Mouse (Mus musculus) kidney, adult 8-10 months (tissue): ENCODE results near the gene Ufc1.
A peak's percentile ranks its signal among the peaks of the same experiment; 100 is the strongest.
"Not testable (repeated sequence)": the region's sequence is repeated elsewhere in the genome, so short reads cannot be mapped to it uniquely, and the experiment has no call there.

ENCODE experiments used
- DNase-seq, 2 experiments: peaks; one replicate each; pipeline ENCODE4 v3.0.0; 2022

Ufc1 gene

DNA sequence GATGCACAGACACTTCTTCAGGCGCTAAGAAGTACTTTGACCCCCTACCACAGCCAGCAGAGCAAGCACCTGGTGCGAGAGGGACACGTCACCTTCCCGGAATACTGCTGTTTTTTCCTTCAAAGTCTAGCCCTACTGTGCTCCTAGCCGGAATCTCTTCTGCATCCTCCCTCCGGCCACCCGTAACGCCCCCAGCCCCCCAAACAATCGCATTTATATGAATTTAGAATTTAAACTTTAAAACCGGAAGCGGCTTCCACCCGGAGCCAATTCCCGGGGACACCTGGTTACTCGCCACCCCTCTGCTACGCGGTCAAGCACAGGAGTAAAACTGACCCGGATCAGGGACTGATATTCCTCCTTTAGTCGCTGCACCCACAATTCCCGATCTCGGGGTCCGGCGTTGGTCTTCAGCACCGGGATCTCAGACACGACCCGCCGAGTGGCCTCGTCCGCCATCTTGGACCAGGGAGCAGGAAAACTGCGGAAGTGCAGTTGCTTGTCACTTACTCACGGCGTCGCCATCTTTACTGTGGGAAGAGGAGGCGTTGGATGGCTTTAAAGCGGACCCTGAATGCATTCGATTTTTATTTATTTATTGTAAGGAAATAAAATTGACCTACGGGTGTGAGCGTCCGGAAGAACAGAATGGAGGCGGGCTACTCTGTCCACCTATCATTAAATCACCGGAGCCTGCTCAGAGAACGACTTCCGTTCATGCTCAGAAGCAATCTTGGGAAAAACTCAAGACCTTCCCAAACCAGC, at the start of gene Ufc1:
TSS of gene Ufc1 (minus strand) at position 727 of the 765 bp plus-strand sequence.
- peak; percentile 87 to 88 for DNase-seq

DNA sequence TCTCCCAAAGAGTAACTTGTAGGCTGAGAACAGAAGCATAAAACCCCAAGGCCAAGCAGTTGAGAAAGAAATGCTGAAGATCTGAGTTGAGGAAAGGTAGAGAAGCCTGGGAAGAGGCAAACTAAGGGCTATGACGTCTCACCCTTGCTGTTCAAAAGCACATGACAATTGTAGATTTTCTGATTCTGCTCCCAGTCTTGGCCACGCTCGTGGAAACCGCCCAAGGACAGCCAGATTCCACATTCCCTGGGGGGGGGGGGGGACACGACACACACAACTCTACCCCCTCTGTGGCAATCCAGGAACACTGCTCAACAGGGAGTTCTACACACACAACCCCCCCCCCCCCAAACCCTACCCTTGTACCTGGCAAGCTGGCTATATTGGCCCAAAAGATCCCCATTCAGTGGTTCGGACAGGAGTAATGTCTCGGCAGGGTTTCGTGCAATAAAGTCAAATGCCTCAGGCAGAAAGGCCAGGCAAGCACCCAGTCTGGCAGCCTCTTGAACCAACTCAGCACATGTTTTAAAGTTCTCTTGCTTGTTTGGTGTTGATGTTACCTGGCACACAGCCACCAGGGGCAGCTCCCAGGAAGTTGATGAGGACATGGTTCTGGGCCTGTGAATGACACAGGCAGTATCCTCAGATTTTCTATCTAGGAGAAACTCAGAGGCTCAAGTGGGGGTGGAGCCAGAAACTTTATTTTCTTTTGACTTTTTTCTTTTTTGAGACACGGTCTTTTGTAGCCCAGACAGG, 49.3 kb upstream of the Ufc1 start:
- peak; percentile 82 to 84 for DNase-seq

DNA sequence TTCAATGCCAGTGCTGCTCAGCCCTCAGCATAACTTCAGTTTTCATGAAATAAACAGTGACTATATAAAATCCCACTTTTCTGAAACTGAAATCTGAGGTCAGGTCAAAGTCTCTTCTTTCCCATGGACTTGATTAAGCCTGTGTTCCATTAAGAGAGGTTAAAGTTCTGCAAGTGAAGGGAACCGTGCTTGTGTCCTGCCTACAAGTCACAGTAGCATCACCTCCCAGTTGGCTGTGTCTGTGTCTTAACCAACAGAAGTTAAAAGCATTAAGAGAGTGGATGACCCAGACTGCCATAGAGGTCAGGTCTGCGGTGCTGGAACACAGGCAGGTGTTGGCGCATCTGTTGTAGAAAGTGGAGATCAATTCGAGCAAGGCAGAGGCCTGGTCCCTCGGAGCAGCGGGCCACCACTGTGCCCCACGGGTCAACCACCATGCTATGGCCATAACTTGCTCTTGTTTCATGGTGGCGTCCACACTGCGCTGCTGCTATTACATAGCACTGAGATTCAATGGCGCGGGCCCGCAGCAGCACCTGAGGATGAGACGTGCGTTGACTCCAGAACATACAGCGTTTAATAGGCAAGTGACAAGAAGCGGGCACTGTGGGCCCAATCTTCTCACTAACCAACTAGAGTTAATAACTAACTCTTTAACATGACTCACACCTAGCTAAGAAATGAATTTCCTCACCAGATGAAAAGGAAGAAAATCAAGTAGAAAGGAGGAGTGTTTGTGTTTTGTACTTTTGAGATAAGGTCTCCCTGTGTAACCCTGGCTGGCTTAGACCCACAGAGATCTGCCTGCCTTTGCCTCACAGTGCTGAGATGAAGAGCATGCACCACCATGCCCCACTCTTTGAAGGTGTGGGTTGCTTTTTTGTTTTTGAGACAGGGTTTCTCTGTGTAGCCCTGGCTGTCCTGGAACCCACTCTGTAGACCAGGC, 47.7 kb upstream of the Ufc1 start:
- peak; percentile 32 to 55 for DNase-seq

GRCm38 (mm10) chr1:171330216-171330560, 35.4 kb upstream of the Ufc1 start:
- peak in 1 of 2 experiments; percentile 28 for DNase-seq

- peak; percentile 23 to 24 for DNase-seq
Measured at GRCm38 (mm10) chr1:171329433-171330215, 34.8 kb upstream of the Ufc1 start.

GRCm38 (mm10) chr1:171328839-171329432, 34.1 kb upstream of the Ufc1 start, which contains the start of gene Dedd:
Dedd (plus strand) TSS chr1:171329145.
- DNase-seq = peak; percentile 92 to 94

DNA sequence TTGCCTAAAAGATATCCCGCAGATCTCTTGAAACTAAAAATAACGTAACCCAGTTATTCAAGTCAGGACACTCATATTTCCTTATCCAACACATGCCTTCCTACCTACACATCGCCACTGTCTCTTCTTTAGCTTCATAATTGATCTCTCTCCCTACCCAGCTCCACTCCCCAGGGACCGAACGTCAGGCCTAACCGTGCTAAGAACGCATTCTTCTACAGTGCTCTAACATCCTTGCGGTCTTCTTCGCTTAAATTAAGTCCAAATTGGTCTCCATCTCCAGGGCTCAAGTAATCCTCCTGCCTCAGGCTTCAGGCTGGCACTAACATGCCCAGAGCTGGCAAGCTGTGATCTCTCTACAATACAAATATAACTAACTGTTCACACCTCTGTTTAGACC, 33.4 kb upstream of the Ufc1 start:
- no peak for DNase-seq

- DNase-seq = not testable (repeated sequence)
Measured at GRCm38 (mm10) chr1:171326588-171326987, 31.8 kb upstream of the Ufc1 start.

DNA sequence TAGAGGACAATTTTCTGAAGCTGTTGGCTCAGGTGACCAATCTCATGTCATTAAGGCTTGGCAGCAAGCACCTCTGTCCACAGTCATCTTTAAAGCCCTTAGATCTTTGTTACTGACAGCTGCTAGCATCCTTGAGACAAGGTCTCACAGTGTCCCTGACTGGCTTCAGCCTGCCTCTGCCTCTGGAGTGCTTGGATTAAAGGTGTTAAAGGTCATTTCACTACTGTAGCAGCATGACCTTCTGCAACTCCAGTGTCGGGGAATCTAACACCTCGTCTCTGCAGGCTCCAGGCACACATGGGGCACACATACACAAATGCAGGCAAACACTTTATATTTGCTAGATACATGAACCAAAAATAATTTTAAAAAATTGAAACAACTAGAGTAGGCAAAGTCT, 30.7 kb upstream of the Ufc1 start:
- DNase-seq = no peak

GRCm38 (mm10) chr1:171322012-171322411, 27.2 kb upstream of the Ufc1 start:
- DNase-seq = peak; percentile 48 to 54

DNA sequence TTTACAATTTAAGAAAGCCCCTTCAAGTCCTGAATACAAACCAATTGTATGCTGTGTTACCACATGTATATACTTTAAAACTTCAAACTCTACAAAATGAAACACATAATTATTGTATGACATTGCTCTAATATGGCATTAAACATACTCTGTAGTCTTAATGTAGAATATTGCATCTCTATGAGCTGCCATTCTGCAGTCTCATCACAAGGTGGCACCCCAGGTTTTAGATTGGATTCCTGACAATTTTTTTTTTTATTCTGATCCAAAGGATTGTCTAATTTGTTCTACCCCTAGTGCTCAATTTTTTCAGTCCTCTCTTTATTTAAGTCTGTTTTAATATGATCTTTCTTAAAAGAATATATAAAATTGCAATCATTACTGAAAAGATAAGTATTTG, 26.6 kb upstream of the Ufc1 start:
- no peak for DNase-seq

DNA sequence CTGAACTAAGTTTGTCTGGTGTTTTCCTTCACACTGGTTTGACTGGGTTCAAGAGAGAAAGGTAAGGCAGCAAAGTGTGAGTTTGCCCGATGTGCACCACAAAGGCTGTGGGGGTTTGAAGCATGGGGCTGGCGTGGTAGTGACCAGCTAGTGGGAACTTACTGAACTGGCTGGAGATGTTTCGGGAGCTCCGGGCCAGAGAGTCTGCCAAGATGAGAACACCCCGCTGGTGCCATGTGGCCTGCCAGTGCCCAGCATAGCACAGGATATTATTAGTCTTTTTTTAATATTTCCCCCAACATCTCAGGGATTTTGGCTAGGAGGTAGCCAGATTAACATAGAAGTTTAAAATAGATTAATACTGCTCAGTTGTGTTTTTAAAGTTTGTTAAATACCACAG, 25.3 kb upstream of the Ufc1 start:
- DNase-seq = no peak

GRCm38 (mm10) chr1:171319748-171320147, 24.9 kb upstream of the Ufc1 start:
- peak; percentile 34 to 47 for DNase-seq

- no peak for DNase-seq
Measured at GRCm38 (mm10) chr1:171309321-171309720, 14.5 kb upstream of the Ufc1 start.

DNA sequence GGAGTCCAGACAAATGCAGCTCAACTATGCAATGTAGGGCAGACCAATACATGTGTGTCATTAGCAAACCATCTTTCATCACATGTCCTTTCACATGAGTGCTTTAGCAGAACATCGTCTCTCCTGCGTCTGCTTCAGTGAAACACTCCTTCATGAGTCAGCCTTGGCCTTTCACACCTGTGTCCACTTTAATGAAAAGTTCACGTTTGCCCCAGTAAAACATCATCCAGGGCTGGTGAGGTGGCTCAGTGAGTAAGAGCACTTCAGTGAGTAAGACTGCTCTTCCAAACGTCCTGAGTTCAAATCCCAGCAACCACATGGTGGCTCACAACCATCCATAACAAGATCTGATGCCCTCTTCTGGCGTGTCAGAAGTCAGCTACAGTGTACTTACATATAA, 11.3 kb upstream of the Ufc1 start:
- not testable (repeated sequence) for DNase-seq

GRCm38 (mm10) chr1:171298226-171298625, 3.4 kb upstream of the Ufc1 start:
- no peak for DNase-seq

- DNase-seq = peak in 1 of 2 experiments; percentile 11
Measured at GRCm38 (mm10) chr1:171295063-171295402, 209 bp upstream of the Ufc1 start.

GRCm38 (mm10) chr1:171293906-171294297, 922 bp downstream of the Ufc1 start:
- no peak for DNase-seq

- no peak for DNase-seq
Measured at GRCm38 (mm10) chr1:171293351-171293750, 1.5 kb downstream of the Ufc1 start.

DNA sequence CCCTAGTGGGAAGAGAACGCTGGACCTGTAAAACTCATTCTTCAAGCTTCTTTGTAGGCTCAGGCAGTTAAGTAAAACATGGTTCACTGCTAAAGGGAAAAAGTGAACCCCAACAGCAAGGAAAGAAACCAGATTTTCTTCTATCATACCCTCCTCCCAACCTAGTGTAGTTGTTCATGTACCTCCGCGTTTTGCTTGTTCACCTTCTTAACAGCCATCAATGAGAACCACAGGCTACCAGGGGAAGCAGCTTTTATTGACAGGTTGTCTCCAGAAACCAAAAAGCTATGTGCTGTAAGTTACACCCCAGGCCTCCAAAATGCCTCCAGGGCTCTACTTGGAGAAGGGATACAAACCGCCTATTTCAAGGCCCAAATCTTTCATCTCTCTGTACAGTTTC, 6.5 kb downstream of the Ufc1 start:
- DNase-seq = no peak

- peak; percentile 94 to 95 for DNase-seq
Measured at GRCm38 (mm10) chr1:171287136-171288081, 7.4 kb downstream of the Ufc1 start, which contains the start of gene Usp21. Usp21 (minus strand) TSS chr1:171287991.
